Mouse (Mus musculus) heart, postnatal 0 days (tissue): ENCODE data around the gene Acyp2.

ENCODE experiments used
- CTCF ChIP-seq: IDR thresholded peaks from 2 replicates; pipeline ENCODE4 v1.5.1; 2016; ENCODE audit warnings: antibody characterized with exemption, control low read depth, low read depth
- EP300 ChIP-seq: IDR thresholded peaks from 2 replicates; pipeline ENCODE4 v1.6.1; 2016; ENCODE audit warnings: antibody characterized with exemption, low read depth

GRCm38 (mm10) chr11:30607587-30608518 is 41.5 kb downstream of the Acyp2 start:
- TF ChIP-seq CTCF (no peak), EP300 (no peak)
